Mouse (Mus musculus) embryonic facial prominence, embryonic 14.5 days (tissue): Measurements from ENCODE around the gene Aqp11. TPM values are rescaled to one million over a fixed set of nuclear protein-coding genes. Genes with fewer than 3 reads are reported as not detected.

ENCODE experiments used
- ATAC-seq: fragments of 200-750 bp; cut with Nextera tagmentation; 2 replicates; pipeline ENCODE4 v1.8.0; 2017; ENCODE audit warnings: low read depth, moderate number of reproducible peaks, moderate TSS enrichment
- DNase-seq: peaks from one replicate; pipeline ENCODE4 v3.0.0-alpha.2; 2015; ENCODE audit warnings: low spot score
- H3K27ac ChIP-seq: fragments of 300-500 bp; sonication (generic); replicated peaks from 2 replicates; pipeline ENCODE4 v1.5.1; 2014; ENCODE audit warnings: low read depth, mild to moderate bottlenecking, low read length, moderate library complexity
- H3K27me3 ChIP-seq: fragments of 300-500 bp; sonication (generic); replicated peaks from 2 replicates; pipeline ENCODE4 v1.6.1; 2014; ENCODE audit warnings: low read length; ENCODE audit not compliant: control insufficient read depth, insufficient read depth
- H3K36me3 ChIP-seq: fragments of 300-500 bp; sonication (generic); 2 replicates; pipeline ENCODE4 v1.6.1; 2014; ENCODE audit warnings: low read length, mixed read lengths; ENCODE audit not compliant: control insufficient read depth, insufficient read depth
- H3K4me1 ChIP-seq: fragments of 300-500 bp; sonication (generic); 2 replicates; pipeline ENCODE4 v1.6.1; 2014; ENCODE audit warnings: antibody characterized with exemption, low read length; ENCODE audit not compliant: control insufficient read depth, insufficient read depth
- H3K4me2 ChIP-seq: fragments of 300-500 bp; sonication (generic); 2 replicates; pipeline ENCODE4 v1.6.1; 2014; ENCODE audit warnings: low read depth, mild to moderate bottlenecking, low read length, moderate library complexity, mixed read lengths
- H3K4me3 ChIP-seq: fragments of 300-500 bp; sonication (generic); 2 replicates; pipeline ENCODE4 v1.5.1; 2014; ENCODE audit warnings: low read depth, mild to moderate bottlenecking, low read length
- H3K9ac ChIP-seq: fragments of 300-500 bp; sonication (generic); 2 replicates; pipeline ENCODE4 v1.6.1; 2014; ENCODE audit warnings: low read depth, mild to moderate bottlenecking, low read length, moderate library complexity, mixed read lengths
- H3K9me3 ChIP-seq: fragments of 300-500 bp; sonication (generic); 2 replicates; pipeline ENCODE4 v1.6.1; 2016; ENCODE audit warnings: low read length; ENCODE audit not compliant: control insufficient read depth
- WGBS: fragments of 180-500 bp; shearing (Covaris S2); extraction: QIAGEN DNeasy Blood & Tissue Kit; methylation state at CpG from one replicate; pipeline ENCODE4 v1.1.7; 2014; 5-methylcytosine and 5-hydroxymethylcytosine counted together
- polyA plus RNA-seq: library from polyadenylated mRNA; unstranded; fragments of >200 nt; fragmentation: Nextera tagmentation; extraction: Ambion mirVana; gene quantifications from 2 replicates; pipeline ENCODE4 v1.2.1, GENCODE M21; 2014

Gene Aqp11
- polyA plus RNA-seq, 1 experiment from 2014 or later: 4.4 TPM

- Histone ChIP-seq H3K4me1 (peaks cover 7% of the 10 kb centered on the region; the same call in 1 of the 2 replicates), H3K4me2 (no peak overlapping the region), H3K4me3 (no peak overlapping the region), H3K36me3 (no peaks in the 10 kb centered on the region), H3K9ac (no peak overlapping the region), H3K9me3 (no peaks in the 10 kb centered on the region), H3K27me3 (no peaks in the 10 kb centered on the region), H3K27ac (no peak overlapping the region)
- ATAC-seq: no peak
- 48% methylated on average over 10 of the region's 10 CpGs for WGBS
- no peak for DNase-seq
Measured at GRCm38 (mm10) chr7:97740948-97741347, 2.9 kb upstream of the Aqp11 start.

GRCm38 (mm10) chr7:97737256-97737637, 842 bp downstream of the Aqp11 start:
- peak overlapping the region; percentile 70 for H3K9ac ChIP-seq
- WGBS: 8% methylated on average over 11 of the region's 12 CpGs
- no peak for DNase-seq
- H3K27ac ChIP-seq: no peak overlapping the region
- no peaks in the 10 kb centered on the region for H3K27me3 ChIP-seq
- peak overlapping the region; percentile 56 for H3K4me3 ChIP-seq
- peaks cover 7% of the 10 kb centered on the region; the same call in 1 of the 2 replicates for H3K4me1 ChIP-seq
- no peaks in the 10 kb centered on the region for H3K36me3 ChIP-seq
- no peak for ATAC-seq
- no peaks in the 10 kb centered on the region for H3K9me3 ChIP-seq
- H3K4me2 ChIP-seq: peak overlapping the region; percentile 94

DNA sequence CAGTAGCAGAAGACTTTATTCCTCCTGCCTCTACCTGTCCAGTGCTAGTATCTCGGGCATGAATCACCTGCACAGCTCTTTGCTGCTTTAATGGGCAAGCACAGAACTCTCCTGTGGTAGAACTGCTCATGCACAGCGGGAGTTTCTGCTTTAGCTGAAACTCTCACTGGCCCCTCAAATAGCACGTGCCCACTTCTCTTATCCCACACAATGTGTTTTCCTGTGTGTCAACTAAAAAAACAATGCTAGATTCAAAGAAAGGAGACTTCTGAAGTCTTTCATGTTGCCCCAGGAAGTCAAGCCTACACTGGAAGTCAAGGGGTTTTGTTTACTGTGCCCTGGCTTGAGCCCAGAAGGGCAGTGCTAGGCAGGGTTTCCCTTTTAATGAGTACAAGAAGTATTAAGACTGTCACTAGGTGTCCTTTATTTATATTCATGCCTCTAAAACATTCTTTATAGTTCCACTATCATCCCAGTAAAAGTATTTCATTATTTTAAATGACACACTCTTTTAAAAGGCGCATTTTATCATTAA, 2.1 kb downstream of the Aqp11 start:
- Histone ChIP-seq H3K4me1 (peaks cover 7% of the 10 kb centered on the region; the same call in 1 of the 2 replicates), H3K4me2 (no peak overlapping the region), H3K9ac (no peak overlapping the region), H3K9me3 (no peaks in the 10 kb centered on the region), H3K27ac (no peak overlapping the region), H3K27me3 (no peaks in the 10 kb centered on the region), H3K4me3 (no peak overlapping the region), H3K36me3 (no peaks in the 10 kb centered on the region)
- ATAC-seq (no peak), DNase-seq (no peak)
- 45% methylated on average over 4 of the region's 4 CpGs for WGBS

GRCm38 (mm10) chr7:97735021-97735420, 3.1 kb downstream of the Aqp11 start:
- no peak overlapping the region for H3K9ac ChIP-seq
- H3K4me1 ChIP-seq: peaks cover 7% of the 10 kb centered on the region; the same call in 1 of the 2 replicates
- no peaks in the 10 kb centered on the region for H3K27me3 ChIP-seq
- H3K4me3 ChIP-seq: no peak overlapping the region
- H3K4me2 ChIP-seq: no peak overlapping the region
- H3K27ac ChIP-seq: no peak overlapping the region
- 84% methylated on average over 8 of the region's 8 CpGs for WGBS
- no peak for ATAC-seq
- H3K36me3 ChIP-seq: no peaks in the 10 kb centered on the region
- DNase-seq: no peak
- H3K9me3 ChIP-seq: no peaks in the 10 kb centered on the region

DNA sequence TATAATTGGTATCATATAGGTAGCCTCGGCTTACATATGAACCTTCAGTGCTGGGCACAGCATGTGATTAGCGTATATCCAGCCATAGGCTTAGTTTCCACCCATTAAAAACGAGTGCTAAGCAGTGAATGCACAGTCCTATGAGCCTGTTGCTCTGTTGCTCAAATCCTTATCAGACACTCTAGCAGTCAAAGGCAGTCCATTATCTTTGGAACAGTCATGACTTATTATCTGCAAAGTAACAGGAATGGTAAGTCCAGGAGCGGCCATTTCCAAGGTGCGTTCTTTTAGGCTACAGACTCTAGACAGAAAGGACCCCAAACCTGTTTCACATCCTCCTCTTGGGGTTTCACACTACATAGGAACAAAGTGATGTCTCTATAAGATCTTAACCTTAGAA, 4.5 kb downstream of the Aqp11 start:
- Histone ChIP-seq H3K4me1 (peaks cover 7% of the 10 kb centered on the region; the same call in 1 of the 2 replicates), H3K9ac (no peak overlapping the region), H3K4me3 (no peak overlapping the region), H3K4me2 (no peak overlapping the region), H3K9me3 (no peaks in the 10 kb centered on the region), H3K27me3 (no peaks in the 10 kb centered on the region), H3K27ac (no peak overlapping the region), H3K36me3 (no peaks in the 10 kb centered on the region)
- no peak for DNase-seq
- 85% methylated on average over 5 of the region's 5 CpGs for WGBS
- no peak for ATAC-seq

DNA sequence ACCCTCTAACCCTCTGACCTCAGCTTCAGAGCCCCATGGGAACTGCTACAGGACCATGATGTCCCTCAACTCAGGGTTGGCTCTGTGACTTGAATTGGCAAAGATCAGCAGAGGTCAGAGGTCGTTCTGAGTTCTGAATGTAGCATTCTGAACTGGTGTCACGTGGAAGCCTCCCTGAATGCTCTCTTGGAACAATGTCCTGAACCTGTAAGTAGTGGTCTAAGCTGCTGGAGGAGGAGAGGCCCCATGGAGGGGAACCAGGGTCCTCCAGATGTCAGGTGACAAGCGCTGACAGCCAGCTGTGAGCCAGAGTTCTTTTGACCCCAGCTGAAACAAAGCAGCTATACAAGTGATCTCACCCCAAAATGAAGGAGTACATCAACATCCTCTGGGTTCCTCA, 7.7 kb downstream of the Aqp11 start:
- Histone ChIP-seq H3K27me3 (no peaks in the 10 kb centered on the region), H3K4me2 (no peak overlapping the region), H3K9ac (no peak overlapping the region), H3K4me1 (no peaks in the 10 kb centered on the region), H3K27ac (no peak overlapping the region), H3K9me3 (no peaks in the 10 kb centered on the region), H3K36me3 (0 out of 2 replicates have a peak, but pooled peaks cover 4% of the 10 kb centered on the region), H3K4me3 (no peak overlapping the region)
- no peak for ATAC-seq
- DNase-seq: no peak
- WGBS: 60% methylated on average over 3 of the region's 3 CpGs

GRCm38 (mm10) chr7:97728666-97729614, 9.1 kb downstream of the Aqp11 start:
- WGBS: 61% methylated on average over 14 of the region's 14 CpGs
- Histone ChIP-seq H3K4me3 (no peak overlapping the region), H3K4me1 (no peaks in the 10 kb centered on the region), H3K9me3 (no peaks in the 10 kb centered on the region), H3K27ac (no peak overlapping the region), H3K9ac (no peak overlapping the region), H3K36me3 (peaks cover 8% of the 10 kb centered on the region; the same call in 1 of the 2 replicates), H3K27me3 (no peaks in the 10 kb centered on the region), H3K4me2 (no peak overlapping the region)
- ATAC-seq: no peak
- DNase-seq: no peak

DNA sequence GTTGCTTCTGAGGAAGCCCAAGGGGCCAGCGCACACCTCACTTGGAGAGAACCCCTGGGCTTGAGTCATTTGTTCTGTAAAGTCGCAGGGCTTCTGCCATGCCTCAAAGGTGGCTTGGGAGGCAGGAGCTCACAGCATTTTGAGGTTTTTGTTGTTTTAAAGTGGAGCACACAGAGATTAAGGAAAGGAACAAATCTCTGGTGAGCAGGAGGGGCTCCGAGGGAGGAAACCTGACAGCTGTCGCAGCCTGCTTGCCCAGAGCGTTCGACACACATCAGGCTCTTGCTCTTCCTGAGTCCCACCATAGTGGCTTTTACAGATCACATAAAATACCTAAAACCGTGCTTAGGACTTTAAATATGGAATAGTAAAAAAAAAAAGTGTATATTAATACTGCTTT, 11.3 kb downstream of the Aqp11 start:
- ATAC-seq (no peak), DNase-seq (no peak)
- Histone ChIP-seq H3K9me3 (no peaks in the 10 kb centered on the region), H3K36me3 (peaks cover 14% of the 10 kb centered on the region; the same call in 1 of the 2 replicates), H3K4me3 (no peak overlapping the region), H3K4me1 (no peaks in the 10 kb centered on the region), H3K9ac (no peak overlapping the region), H3K27ac (no peak overlapping the region), H3K4me2 (no peak overlapping the region), H3K27me3 (no peaks in the 10 kb centered on the region)
- 70% methylated on average over 7 of the region's 7 CpGs for WGBS
